Mouse (Mus musculus) forebrain, postnatal 0 days (tissue): Measurements from ENCODE around the gene Ddx23. TPM values are rescaled to one million over a fixed set of nuclear protein-coding genes. Genes with fewer than 3 reads are reported as not detected.

Source experiments
- ATAC-seq: fragments of 200-750 bp; cut with Nextera tagmentation; 2 replicates; pipeline ENCODE4 v1.8.0; 2017; ENCODE audit warnings: mild to moderate bottlenecking, moderate library complexity
- DNase-seq: peaks from one replicate; pipeline ENCODE4 v3.0.0-alpha.2; 2015
- H3K27ac ChIP-seq: fragments of 300-500 bp; sonication (generic); 2 replicates; pipeline ENCODE4 v1.5.1; 2014; ENCODE audit warnings: low read depth, mild to moderate bottlenecking, antibody characterized with exemption, low read length, moderate library complexity, mixed read lengths
- H3K27me3 ChIP-seq: fragments of 300-500 bp; sonication (generic); 2 replicates; pipeline ENCODE4 v1.6.1; 2014; ENCODE audit warnings: mild to moderate bottlenecking, low read length, mixed read lengths; ENCODE audit not compliant: insufficient read depth
- H3K36me3 ChIP-seq: fragments of 300-500 bp; sonication (generic); 2 replicates; pipeline ENCODE4 v1.6.1; 2014; ENCODE audit warnings: mild to moderate bottlenecking, moderate library complexity; ENCODE audit not compliant: insufficient read depth
- H3K4me1 ChIP-seq: fragments of 300-500 bp; sonication (generic); 2 replicates; pipeline ENCODE4 v1.6.1; 2014; ENCODE audit warnings: antibody characterized with exemption; ENCODE audit not compliant: insufficient read depth
- H3K4me2 ChIP-seq: fragments of 300-500 bp; sonication (generic); 2 replicates; pipeline ENCODE4 v1.6.1; 2014; ENCODE audit warnings: low read depth, mild to moderate bottlenecking, moderate library complexity
- H3K4me3 ChIP-seq: fragments of 300-500 bp; sonication (generic); 2 replicates; pipeline ENCODE4 v1.5.1; 2014; ENCODE audit warnings: low read depth, low read length, mixed read lengths
- H3K9ac ChIP-seq: fragments of 300-500 bp; sonication (generic); 2 replicates; pipeline ENCODE4 v1.6.1; 2014; ENCODE audit warnings: mild to moderate bottlenecking
- H3K9me3 ChIP-seq: fragments of 300-500 bp; sonication (generic); 2 replicates; pipeline ENCODE4 v1.6.1; 2016; ENCODE audit warnings: low read length
- CTCF ChIP-seq: sonication (generic); IDR thresholded peaks from 2 replicates; pipeline ENCODE4 v1.5.1; 2016; ENCODE audit warnings: antibody characterized with exemption, control low read depth, low read depth
- WGBS: fragments of 180-500 bp; shearing (Covaris S2); extraction: QIAGEN DNeasy Blood & Tissue Kit; methylation state at CpG from one replicate; pipeline ENCODE4 v1.1.7; 2014; 5-methylcytosine and 5-hydroxymethylcytosine counted together
- polyA plus RNA-seq: library from polyadenylated mRNA; unstranded; fragments of >200 nt; fragmentation: Nextera tagmentation; extraction: Ambion mirVana; gene quantifications from 2 replicates; pipeline ENCODE4 v1.2.1, GENCODE M21; 2015
- total RNA-seq: library from RNA; depleted of rRNA; stranded (reverse); fragments of >200 nt; gene quantifications from 2 replicates; pipeline ENCODE4 v1.2.3, GENCODE M21; 2014

Ddx23 gene
- total and polyA plus RNA-seq, 2 experiments from 2014 or later, result 13.8 to 70.6 TPM

- Histone ChIP-seq H3K4me3 (peak overlapping the region; percentile 53), H3K9ac (peak overlapping the region; percentile 59), H3K4me1 (peaks cover 12% of the 10 kb centered on the region), H3K36me3 (peaks cover 9% of the 10 kb centered on the region; the same call in 1 of the 2 replicates), H3K9me3 (no peaks in the 10 kb centered on the region), H3K27ac (peak overlapping the region; percentile 84), H3K4me2 (peak overlapping the region; percentile 89), H3K27me3 (no peaks in the 10 kb centered on the region)
- DNase-seq (peak; percentile 90), ATAC-seq (peak; percentile 79)
- no peak for TF ChIP-seq CTCF
- 10% methylated on average over 7 of the region's 7 CpGs for WGBS
These were observed 11.7 kb upstream of the Ddx23 start for GRCm38 (mm10) chr15:98674284-98674993.

GRCm38 (mm10) chr15:98673732-98674131 lies 11.0 kb upstream of the Ddx23 start:
- Histone ChIP-seq H3K27me3 (no peaks in the 10 kb centered on the region), H3K9me3 (no peaks in the 10 kb centered on the region), H3K27ac (peak overlapping the region; percentile 84), H3K9ac (peak overlapping the region; percentile 59), H3K4me1 (peaks cover 12% of the 10 kb centered on the region), H3K4me2 (peak overlapping the region; percentile 89), H3K36me3 (peaks cover 14% of the 10 kb centered on the region; the same call in 1 of the 2 replicates), H3K4me3 (0 out of 2 replicates have a peak overlapping the region, but pooled peaks have one; percentile 53)
- no peak for TF ChIP-seq CTCF
- 77% methylated on average over 7 of the region's 7 CpGs for WGBS
- DNase-seq (no peak), ATAC-seq (no peak)

GRCm38 (mm10) chr15:98672592-98672991 lies 9.9 kb upstream of the Ddx23 start:
- DNase-seq (no peak), ATAC-seq (no peak)
- Histone ChIP-seq H3K9me3 (no peaks in the 10 kb centered on the region), H3K4me2 (no peak overlapping the region), H3K27ac (no peak overlapping the region), H3K9ac (no peak overlapping the region), H3K27me3 (no peaks in the 10 kb centered on the region), H3K4me1 (peaks cover 12% of the 10 kb centered on the region), H3K4me3 (no peak overlapping the region), H3K36me3 (peaks cover 14% of the 10 kb centered on the region; the same call in 1 of the 2 replicates)
- TF ChIP-seq CTCF, result no peak
- 73% methylated on average over 4 of the region's 4 CpGs for WGBS

- Histone ChIP-seq H3K4me2 (no peak overlapping the region), H3K4me1 (peaks cover 5% of the 10 kb centered on the region; the same call in 1 of the 2 replicates), H3K27ac (no peak overlapping the region), H3K4me3 (no peak overlapping the region), H3K9ac (no peak overlapping the region), H3K27me3 (no peaks in the 10 kb centered on the region), H3K9me3 (no peaks in the 10 kb centered on the region), H3K36me3 (peaks cover 4% of the 10 kb centered on the region; the same call in 1 of the 2 replicates)
- ATAC-seq, result no peak
- peak; percentile 59 for TF ChIP-seq CTCF
- peak; percentile 51 for DNase-seq
- WGBS, result 81% methylated on average over 11 of the region's 11 CpGs
These were observed 1.6 kb upstream of the Ddx23 start for GRCm38 (mm10) chr15:98664042-98664907.

DNA sequence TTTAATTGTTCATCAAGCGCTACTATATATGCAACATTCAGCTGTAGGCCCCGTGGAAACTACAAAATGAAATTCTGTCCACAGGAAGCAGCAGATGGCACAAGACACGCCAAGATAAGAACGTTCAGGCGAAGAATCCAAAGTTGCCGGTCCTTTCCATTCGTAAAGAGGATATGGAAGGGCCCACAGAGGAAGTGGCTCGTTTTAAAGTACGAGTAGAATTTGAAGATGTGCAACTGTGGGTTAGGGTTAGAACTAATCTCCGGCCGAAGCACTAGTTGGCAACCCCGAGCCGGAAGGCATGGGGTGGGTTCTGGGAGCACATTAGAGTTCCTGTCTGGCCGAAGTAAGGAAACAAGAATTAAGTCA lies 512 bp downstream of the Ddx23 start:
- Histone ChIP-seq H3K4me2 (peak overlapping the region; percentile 53), H3K27ac (peak overlapping the region; percentile 86), H3K4me1 (peaks cover 5% of the 10 kb centered on the region; the same call in 1 of the 2 replicates), H3K9me3 (no peaks in the 10 kb centered on the region), H3K27me3 (no peaks in the 10 kb centered on the region), H3K9ac (peak overlapping the region; percentile 68), H3K4me3 (peak overlapping the region; percentile 64), H3K36me3 (peaks cover 14% of the 10 kb centered on the region)
- peak; percentile 66 for DNase-seq
- TF ChIP-seq CTCF, result no peak
- peak; percentile 52 for ATAC-seq
- 1% methylated on average over 14 of the region's 14 CpGs for WGBS

GRCm38 (mm10) chr15:98656982-98657751 lies 5.5 kb downstream of the Ddx23 start:
- Histone ChIP-seq H3K36me3 (peaks cover 57% of the 10 kb centered on the region), H3K4me2 (no peak overlapping the region), H3K4me1 (peaks cover 5% of the 10 kb centered on the region; the same call in 1 of the 2 replicates), H3K4me3 (no peak overlapping the region), H3K27ac (no peak overlapping the region), H3K27me3 (no peaks in the 10 kb centered on the region), H3K9me3 (no peaks in the 10 kb centered on the region), H3K9ac (no peak overlapping the region)
- TF ChIP-seq CTCF, result peak; percentile 18; the same call in 1 of the 2 replicates
- ATAC-seq (no peak), DNase-seq (no peak)
- 84% methylated on average over 15 of the region's 15 CpGs for WGBS
